Mouse (Mus musculus) hindbrain, embryonic 16.5 days (tissue): ENCODE measurements at regions not wholly inside any gene's neighbourhood (a gene's known extent, or its start where the extent isn't known, plus 50 kb on each side); places are given as distances from the start of the nearest gene placed in this dataset.
"Not testable (repeated sequence)": the region's sequence is repeated elsewhere in the genome, so short reads cannot be mapped to it uniquely, and the experiment has no call there.

Experiments used
- ATAC-seq: fragments of 200-750 bp; cut with Nextera tagmentation; 2 replicates; pipeline ENCODE4 v1.8.0; 2017; ENCODE audit warnings: moderate TSS enrichment, moderate library complexity
- H3K27ac ChIP-seq: fragments of 300-500 bp; sonication (generic); 2 replicates; pipeline ENCODE4 v1.5.1; 2014; ENCODE audit warnings: low read depth, mild to moderate bottlenecking, control low read depth, low read length, moderate library complexity
- H3K27me3 ChIP-seq: fragments of 300-500 bp; sonication (generic); replicated peaks from 2 replicates; pipeline ENCODE4 v1.6.1; 2014; ENCODE audit warnings: low read length; ENCODE audit not compliant: control insufficient read depth, insufficient read depth
- H3K36me3 ChIP-seq: fragments of 300-500 bp; sonication (generic); 2 replicates; pipeline ENCODE4 v1.6.1; 2014; ENCODE audit warnings: mild to moderate bottlenecking, low read length, moderate library complexity, mixed read lengths; ENCODE audit not compliant: control insufficient read depth, insufficient read depth
- H3K4me1 ChIP-seq: fragments of 300-500 bp; sonication (generic); 2 replicates; pipeline ENCODE4 v1.6.1; 2014; ENCODE audit warnings: low read depth, low read length; ENCODE audit not compliant: control insufficient read depth, insufficient read depth
- H3K4me2 ChIP-seq: fragments of 300-500 bp; sonication (generic); 2 replicates; pipeline ENCODE4 v1.6.1; 2014; ENCODE audit warnings: mild to moderate bottlenecking, low read length, control low read depth, moderate library complexity
- H3K4me3 ChIP-seq: fragments of 300-500 bp; sonication (generic); 2 replicates; pipeline ENCODE4 v1.5.1; 2014; ENCODE audit warnings: mild to moderate bottlenecking, low read length, control low read depth, moderate library complexity
- H3K9ac ChIP-seq: fragments of 300-500 bp; sonication (generic); 2 replicates; pipeline ENCODE4 v1.6.1; 2014; ENCODE audit warnings: low read depth, mild to moderate bottlenecking, control low read depth, low read length, moderate library complexity
- H3K9me3 ChIP-seq: fragments of 300-500 bp; sonication (generic); 2 replicates; pipeline ENCODE4 v1.6.1; 2014; ENCODE audit warnings: mild to moderate bottlenecking, low read length, moderate library complexity; ENCODE audit not compliant: control insufficient read depth
- WGBS: fragments of 180-500 bp; shearing (Covaris S2); extraction: QIAGEN DNeasy Blood & Tissue Kit; methylation state at CpG from one replicate; pipeline ENCODE4 v1.1.7; 2014; 5-methylcytosine and 5-hydroxymethylcytosine counted together

DNA sequence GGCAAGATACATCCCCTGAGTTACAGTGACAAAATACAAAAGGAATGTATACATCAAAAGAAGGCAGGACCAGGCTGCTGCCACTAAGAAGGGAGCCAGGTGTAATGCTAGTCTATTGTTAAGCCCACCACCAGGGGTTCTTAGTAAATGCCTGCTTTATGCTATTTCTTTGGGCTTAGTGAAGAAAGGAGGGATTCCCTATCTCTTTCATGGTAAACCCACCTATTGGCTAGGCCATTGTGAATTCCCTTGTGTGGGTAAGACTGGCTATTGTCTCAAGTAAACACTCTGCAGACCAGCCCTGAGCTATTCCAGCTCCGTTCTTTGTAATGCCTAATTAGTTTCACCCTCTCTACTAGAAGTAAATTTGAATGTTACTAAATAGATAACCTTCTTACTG lies 716.6 kb upstream of the 1700015G11Rik start:
- not testable (repeated sequence) for H3K9me3 ChIP-seq, H3K9ac ChIP-seq, H3K36me3 ChIP-seq, H3K27me3 ChIP-seq, H3K4me1 ChIP-seq, H3K4me3 ChIP-seq, ATAC-seq, H3K27ac ChIP-seq, H3K4me2 ChIP-seq
- 60% methylated on average over 1 of the region's 1 CpGs for WGBS

DNA sequence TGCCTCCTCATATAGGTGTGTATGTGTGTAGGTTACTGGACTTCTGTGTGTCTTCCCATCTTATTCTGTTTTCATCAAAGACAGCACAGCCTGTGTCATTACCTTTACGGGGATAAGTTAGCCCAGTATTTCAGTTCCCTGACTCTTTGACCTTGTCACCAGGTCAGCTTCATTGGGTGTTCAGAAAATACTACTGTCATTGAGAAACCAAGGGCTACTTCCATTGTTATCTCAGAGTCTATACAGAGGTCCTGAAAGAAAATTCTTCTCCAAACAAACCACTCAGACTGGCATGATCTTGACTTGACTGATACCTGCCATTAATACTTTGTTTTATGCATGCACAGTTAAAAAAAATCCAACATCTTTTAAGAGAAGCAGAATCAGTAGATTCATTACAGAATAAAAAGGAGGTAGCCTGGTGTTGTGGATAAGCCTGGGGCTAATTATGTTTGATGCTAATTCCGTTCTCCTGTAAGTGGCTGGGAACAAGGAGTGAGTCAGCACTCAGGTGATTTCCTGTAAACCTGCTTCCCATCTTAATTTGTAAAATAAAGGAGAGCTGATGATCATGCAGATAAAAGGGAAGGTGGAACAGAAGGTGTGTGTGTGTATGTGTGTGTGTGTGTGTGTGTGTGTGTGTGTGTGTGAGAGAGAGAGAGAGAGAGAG lies 710.8 kb upstream of the 1700015G11Rik start:
- no peak overlapping the region for H3K4me2 ChIP-seq
- peaks cover 3% of the 10 kb centered on the region; the same call in 1 of the 2 replicates for H3K9me3 ChIP-seq
- no peak overlapping the region for H3K27ac ChIP-seq
- H3K27me3 ChIP-seq = no peaks in the 10 kb centered on the region
- no peaks in the 10 kb centered on the region for H3K4me1 ChIP-seq
- no peak for ATAC-seq
- WGBS = 85% methylated on average over 2 of the region's 2 CpGs
- H3K4me3 ChIP-seq = no peak overlapping the region
- H3K9ac ChIP-seq = no peak overlapping the region
- no peaks in the 10 kb centered on the region for H3K36me3 ChIP-seq

DNA sequence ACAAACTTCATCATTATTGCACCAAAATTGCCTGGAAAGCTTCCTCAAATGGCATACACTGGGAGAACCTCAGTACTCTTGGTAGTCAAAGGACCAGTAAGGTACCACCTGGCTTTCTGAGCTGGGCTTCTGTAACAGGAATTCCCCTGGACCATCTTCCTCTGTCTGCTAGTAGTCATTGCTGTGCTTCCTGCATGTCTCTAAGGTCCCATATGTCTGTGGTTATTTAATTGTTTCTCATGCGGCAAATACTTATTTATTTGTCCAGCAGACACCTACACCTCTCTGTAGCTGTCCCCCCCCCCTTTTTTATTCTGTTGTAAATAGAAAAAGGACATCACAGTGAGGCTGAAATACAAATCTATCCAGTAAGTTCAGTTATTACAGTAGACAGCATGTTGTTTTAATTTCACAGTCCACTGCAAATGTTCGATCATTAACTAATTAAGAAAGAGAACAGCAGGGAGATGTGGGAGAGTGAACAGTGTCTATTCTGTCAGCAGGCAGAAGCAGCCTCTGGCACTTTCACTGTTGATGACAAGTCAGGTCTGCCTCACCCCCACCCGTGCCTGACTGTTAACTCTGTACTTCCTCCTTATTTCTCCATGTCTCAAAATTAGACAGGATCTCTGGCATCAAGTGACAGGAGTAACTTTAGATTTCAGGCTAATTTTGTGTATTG lies 687.1 kb upstream of the 1700015G11Rik start:
- Histone ChIP-seq H3K4me1 (no peaks in the 10 kb centered on the region), H3K4me2 (no peak overlapping the region), H3K27ac (no peak overlapping the region), H3K4me3 (no peak overlapping the region), H3K36me3 (no peaks in the 10 kb centered on the region), H3K27me3 (no peaks in the 10 kb centered on the region), H3K9me3 (no peaks in the 10 kb centered on the region), H3K9ac (no peak overlapping the region)
- peak; percentile 93 for ATAC-seq
- 38% methylated on average over 3 of the region's 3 CpGs for WGBS

DNA sequence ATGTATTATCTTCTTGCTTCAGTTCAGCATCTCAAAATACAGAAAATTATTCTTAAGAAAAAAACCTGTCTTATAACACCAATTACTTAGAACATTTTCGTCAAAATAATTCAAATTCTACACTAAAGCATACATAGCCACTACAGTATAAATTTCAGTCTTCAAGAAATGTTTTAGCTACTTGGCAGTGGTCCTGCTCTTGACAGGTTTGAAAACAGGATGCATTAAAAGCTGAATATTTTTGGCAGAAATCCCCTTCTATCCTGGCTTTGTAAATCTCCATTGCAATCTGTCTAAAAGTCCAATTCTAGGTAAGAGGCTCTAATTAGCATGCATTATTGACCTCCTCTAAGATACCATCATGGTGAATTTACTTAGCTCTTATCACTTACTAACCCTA lies 652.8 kb upstream of the 1700015G11Rik start:
- H3K27me3 ChIP-seq = no peaks in the 10 kb centered on the region
- no peak overlapping the region for H3K27ac ChIP-seq
- no peaks in the 10 kb centered on the region for H3K4me1 ChIP-seq
- no peak overlapping the region for H3K4me2 ChIP-seq
- H3K4me3 ChIP-seq = no peak overlapping the region
- H3K9ac ChIP-seq = no peak overlapping the region
- no peaks in the 10 kb centered on the region for H3K36me3 ChIP-seq
- no peak for ATAC-seq
- H3K9me3 ChIP-seq = no peaks in the 10 kb centered on the region
- 86% methylated on average over 1 of the region's 1 CpGs for WGBS
